Mouse (Mus musculus): Measurements from ENCODE around the gene Cyp4f39.

DNA sequence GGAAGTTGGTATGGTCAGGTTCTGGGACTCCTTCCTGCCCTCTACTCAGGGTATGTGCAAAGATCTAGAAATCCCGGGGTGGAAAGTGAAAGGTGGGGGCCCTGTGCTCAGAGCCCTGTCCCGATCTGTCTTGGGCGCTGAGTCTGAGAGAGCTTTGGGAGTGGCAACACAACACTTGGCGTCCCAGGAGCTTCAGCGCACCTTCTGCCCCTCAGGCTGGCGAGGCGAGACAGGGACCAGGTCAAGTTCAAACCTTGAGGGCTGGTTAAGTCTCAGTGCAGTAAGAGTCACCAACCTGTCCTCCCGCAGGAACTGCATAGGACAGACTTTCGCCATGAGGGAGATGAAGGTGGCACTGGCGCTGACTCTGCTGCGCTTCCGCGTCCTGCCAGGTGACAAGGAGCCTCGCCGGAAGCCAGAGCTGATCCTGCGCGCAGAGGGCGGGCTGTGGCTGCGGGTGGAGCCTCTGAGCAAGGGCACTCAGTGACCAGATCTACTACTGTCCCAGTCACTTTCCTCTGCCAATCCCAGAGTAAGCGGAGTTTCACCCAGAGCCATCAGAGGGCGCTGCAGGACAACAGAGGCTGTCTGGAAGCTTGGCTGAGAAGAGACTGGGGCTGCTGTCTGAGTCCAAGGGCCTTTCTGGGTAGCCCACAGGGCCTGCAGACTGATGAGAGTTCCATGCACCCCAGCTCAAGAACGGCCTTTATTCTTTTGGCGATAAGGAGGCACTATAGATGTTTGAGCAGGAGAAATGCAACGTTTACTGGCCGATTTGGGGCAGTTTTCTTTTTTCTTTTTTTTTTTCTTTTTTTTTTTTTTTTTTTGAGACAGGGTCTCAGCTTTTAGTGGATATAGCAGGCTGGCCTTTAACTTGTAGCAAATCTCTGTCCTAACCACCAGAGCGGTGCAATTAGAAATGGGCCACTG, 76.2 kb downstream of the Cyp4f39 start:
- no peak for TF ChIP-seq TAL1 (IDR thresholded peaks at IDR 0.05; ENCODE audit: low read length)
- no peak for TF ChIP-seq GATA1 (IDR thresholded peaks at IDR 0.05; ENCODE audit: low read length)
